13 mouse cellular contexts compared by ENCODE assay signal in the genomic region with DNA sequence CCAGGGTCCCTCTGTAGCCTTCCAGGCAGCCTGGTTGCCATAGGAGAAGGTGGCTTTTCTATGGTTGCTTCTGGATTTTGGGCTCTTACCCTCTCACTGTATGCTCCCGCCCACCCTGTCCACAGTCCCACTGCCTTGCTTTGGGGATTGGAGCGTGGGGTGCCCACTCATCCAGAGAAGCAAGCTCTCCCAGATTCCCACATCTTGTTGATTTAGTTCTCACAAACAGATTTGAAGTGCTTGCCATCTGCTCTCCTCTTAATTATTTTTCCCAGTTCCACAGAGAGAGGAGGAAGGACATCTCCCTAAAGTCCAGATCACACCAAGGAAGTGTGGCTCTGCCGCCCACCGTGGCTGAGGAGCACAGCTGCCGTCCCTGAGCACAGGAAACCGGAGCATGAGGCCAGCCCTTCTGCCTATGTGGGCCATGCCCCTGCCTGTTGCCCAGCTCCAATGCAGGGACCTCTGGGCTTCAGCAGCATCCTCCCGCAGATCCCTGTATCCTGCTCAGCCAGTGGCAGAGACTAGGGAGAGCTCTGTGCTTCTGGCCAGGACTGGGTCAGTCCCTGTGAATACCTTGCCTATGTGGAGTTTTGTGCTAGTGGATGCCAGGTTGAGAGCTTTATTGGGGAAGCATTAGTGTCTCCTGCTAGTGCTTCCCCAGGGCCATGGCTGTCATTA.
A peak's percentile ranks its signal among the peaks of the same experiment; 100 is the strongest.
DNase-seq lines count a peak whose midpoint lies in the region; ATAC-seq and TF ChIP-seq lines count a peak whose summit lies in the region.
"Had no signal": no experiment of that assay in that cellular context is flagged by ENCODE, and none has a peak within 500 bp of the region (broad histone marks: within the 10 kb centered on the region; RNA-seq: fewer than 3 reads in every experiment).

No protein-coding gene starts in this region.

- H3K27me3 ChIP-seq in cerebellum, adult 2 months (ENCODE audit: control insufficient read depth, insufficient read depth, low read length), result no peaks in the 10 kb centered on the region
- H3K27me3 ChIP-seq in hindbrain, embryonic 16.5 days (replicated peaks; ENCODE audit: control insufficient read depth, insufficient read depth, low read length), result no peaks in the 10 kb centered on the region
- H3K27me3 ChIP-seq in hindbrain, embryonic 10.5 days (ENCODE audit: insufficient read depth, poor library complexity, severe bottlenecking), result no peaks in the 10 kb centered on the region
- no peaks in the 10 kb centered on the region for H3K27me3 ChIP-seq in neural tube, embryonic 13.5 days
- H3K27me3 ChIP-seq: embryonic facial prominence, embryonic 15.5 days; megakaryocyte, embryonic 14.5 days had no signal

- 18% methylated on average over 7 of the region's 7 CpGs for WGBS in cerebellum, adult 2 months
- 64% methylated on average over 7 of the region's 7 CpGs for WGBS in hindbrain, embryonic 16.5 days
- WGBS in hindbrain, embryonic 10.5 days, result 78% methylated on average over 7 of the region's 7 CpGs
- WGBS in neural tube, embryonic 13.5 days, result 54% methylated on average over 7 of the region's 7 CpGs

- TF ChIP-seq POLR2A in cerebellum, adult 2 months (IDR thresholded peaks at IDR 0.05; ENCODE audit: borderline replicate concordance, insufficient read depth, low read length), result no peak

- 0 out of 2 replicates have a peak, but pooled peaks have one; percentile 5 for ATAC-seq in hindbrain, embryonic 16.5 days
- ATAC-seq in neural tube, embryonic 13.5 days (ENCODE audit: low read depth), result no peak
- ATAC-seq: Patski had no signal

- peak overlapping the region; percentile 61 for H3K27ac ChIP-seq in cerebellum, adult 2 months (ENCODE audit: insufficient read depth, low read length)
- no peak overlapping the region for H3K27ac ChIP-seq in hindbrain, embryonic 16.5 days (ENCODE audit: low read depth, low read length)
- no peak overlapping the region for H3K27ac ChIP-seq in hindbrain, embryonic 10.5 days
- peak overlapping the region; percentile 49 for H3K27ac ChIP-seq in neural tube, embryonic 13.5 days (replicated peaks)
- H3K27ac ChIP-seq: embryonic facial prominence, embryonic 15.5 days had no signal

- no peak overlapping the region; the same call in 1 of the 2 replicates for H3K9ac ChIP-seq in hindbrain, embryonic 16.5 days (ENCODE audit: low read depth, low read length)
- no peak overlapping the region for H3K9ac ChIP-seq in neural tube, embryonic 13.5 days
- H3K9ac ChIP-seq: embryonic facial prominence, embryonic 15.5 days had no signal

- no peak overlapping the region for H3K4me3 ChIP-seq in cerebellum, adult 2 months (replicated peaks; ENCODE audit: insufficient read depth, low read depth, low read length)
- H3K4me3 ChIP-seq in hindbrain, embryonic 16.5 days (ENCODE audit: low read length), result no peak overlapping the region
- no peak overlapping the region for H3K4me3 ChIP-seq in hindbrain, embryonic 10.5 days
- no peak overlapping the region for H3K4me3 ChIP-seq in neural tube, embryonic 13.5 days
- H3K4me3 ChIP-seq: embryonic facial prominence, embryonic 15.5 days; megakaryocyte, embryonic 14.5 days had no signal

- TF ChIP-seq CTCF in cerebellum, adult 2 months (IDR thresholded peaks at IDR 0.05; ENCODE audit: borderline replicate concordance, insufficient read depth, low read depth, low read length), result no peak

- H3K9me3 ChIP-seq in hindbrain, embryonic 16.5 days (ENCODE audit: control insufficient read depth, low read length), result no peaks in the 10 kb centered on the region
- H3K9me3 ChIP-seq in hindbrain, embryonic 10.5 days, result no peaks in the 10 kb centered on the region
- no peaks in the 10 kb centered on the region for H3K9me3 ChIP-seq in neural tube, embryonic 13.5 days
- H3K9me3 ChIP-seq: embryonic facial prominence, embryonic 15.5 days had no signal

- H3K4me2 ChIP-seq in hindbrain, embryonic 16.5 days (ENCODE audit: low read length), result no peak overlapping the region
- no peak overlapping the region for H3K4me2 ChIP-seq in neural tube, embryonic 13.5 days
- H3K4me2 ChIP-seq: embryonic facial prominence, embryonic 15.5 days; liver, embryonic 11.5 days had no signal

- H3K4me1 ChIP-seq in cerebellum, adult 2 months (ENCODE audit: control insufficient read depth, insufficient read depth, low read length), result peaks cover 59% of the 10 kb centered on the region
- H3K4me1 ChIP-seq in hindbrain, embryonic 16.5 days (ENCODE audit: control insufficient read depth, insufficient read depth, low read depth, low read length), result peaks cover 18% of the 10 kb centered on the region
- peaks cover 67% of the 10 kb centered on the region for H3K4me1 ChIP-seq in hindbrain, embryonic 10.5 days (replicated peaks)
- H3K4me1 ChIP-seq in neural tube, embryonic 13.5 days (replicated peaks), result peaks cover 63% of the 10 kb centered on the region
- H3K4me1 ChIP-seq: megakaryocyte, embryonic 14.5 days had no signal

- DNase-seq in cerebellum, adult 2 months, result peak; percentile 33 to 57
- DNase-seq in cerebellum, postnatal 4 days (ENCODE audit: low spot score in 2 of 2), result no peak
- no peak for DNase-seq in hindbrain, embryonic 10.5 days (ENCODE audit: low spot score)
- DNase-seq in neural tube, embryonic 10.5 days (ENCODE audit: extremely low spot score, low spot score), result no peak
- peak; percentile 70 for DNase-seq in right cerebral cortex, postnatal 25 days
- DNase-seq in kidney, adult 18-20 months, result no peak
- DNase-seq: kidney, adult 9 months had no signal

- H3K36me3 ChIP-seq in hindbrain, embryonic 16.5 days (ENCODE audit: control insufficient read depth, insufficient read depth, low read length), result no peaks in the 10 kb centered on the region
- peaks cover 1% of the 10 kb centered on the region; the same call in 1 of the 2 replicates for H3K36me3 ChIP-seq in hindbrain, embryonic 10.5 days
- H3K36me3 ChIP-seq in neural tube, embryonic 13.5 days, result peaks cover 1% of the 10 kb centered on the region; the same call in 1 of the 2 replicates
- H3K36me3 ChIP-seq: embryonic facial prominence, embryonic 15.5 days had no signal

Comparison
In these comparisons a context has a peak if more than half of its experiments do, and no peak if none do; other contexts are left out.
1. DNase-seq: peak in cerebellum, adult 2 months (2 of 2) and right cerebral cortex, postnatal 25 days (single experiment); none in cerebellum, postnatal 4 days (0 of 2), hindbrain, embryonic 10.5 days (single experiment), neural tube, embryonic 10.5 days (single experiment) and kidney, adult 18-20 months (single experiment).
2. H3K27ac ChIP-seq: peak in cerebellum, adult 2 months (single experiment) and neural tube, embryonic 13.5 days (single experiment); none in hindbrain, embryonic 16.5 days (single experiment) and hindbrain, embryonic 10.5 days (single experiment).